12 mouse cellular contexts compared by ENCODE assay signal in genomic region chrX:11666517-11666916, GRCm38 (mm10).
DNase-seq lines count a peak whose midpoint lies in the region; ATAC-seq and TF ChIP-seq lines count a peak whose summit lies in the region.
"Had no signal": no experiment of that assay in that cellular context is flagged by ENCODE, and none has a peak within 500 bp of the region (broad histone marks: within the 10 kb centered on the region; RNA-seq: fewer than 3 reads in every experiment).

No protein-coding gene starts in this region.

- 22% methylated on average over 5 of the region's 15 CpGs for WGBS in heart, embryonic 11.5 days (ENCODE audit: insufficient replicate concordance)
- WGBS in midbrain, embryonic 10.5 days, result 15% methylated on average over 10 of the region's 15 CpGs
- 16% methylated on average over 13 of the region's 15 CpGs for WGBS in midbrain, embryonic 13.5 days
- WGBS in intestine, embryonic 14.5 days, result 15% methylated on average over 8 of the region's 15 CpGs
- WGBS in small intestine, adult 2 months, result 15% methylated on average over 9 of the region's 15 CpGs

- H3K4me1 ChIP-seq in heart, embryonic 11.5 days (ENCODE audit: control insufficient read depth, insufficient read depth, low read length), result peaks cover 16% of the 10 kb centered on the region
- peaks cover 37% of the 10 kb centered on the region for H3K4me1 ChIP-seq in midbrain, embryonic 10.5 days
- peaks cover 15% of the 10 kb centered on the region for H3K4me1 ChIP-seq in midbrain, embryonic 13.5 days (replicated peaks)
- peaks cover 16% of the 10 kb centered on the region; the same call in 1 of the 2 replicates for H3K4me1 ChIP-seq in intestine, embryonic 14.5 days (replicated peaks; ENCODE audit: control insufficient read depth, insufficient read depth, low read length)
- H3K4me1 ChIP-seq in small intestine, adult 2 months (ENCODE audit: control insufficient read depth, insufficient read depth, insufficient read length, low read length), result peaks cover 26% of the 10 kb centered on the region; the same call in 1 of the 2 replicates

- DNase-seq in heart, adult 11 months, result no peak
- peak; percentile 12 for DNase-seq in midbrain, embryonic 10.5 days (ENCODE audit: low spot score)
- DNase-seq in intestine, embryonic 14.5 days (ENCODE audit: low spot score), result no peak
- DNase-seq in cerebellum, adult 11 months, result no peak
- DNase-seq in spleen, postnatal 4 days (ENCODE audit: low spot score in 2 of 2), result no peak
- DNase-seq: spleen, adult 18-20 months had no signal

- TF ChIP-seq POLR2A in small intestine, adult 2 months (IDR thresholded peaks at IDR 0.05; ENCODE audit: low read depth, low read length), result no peak

- H3K9ac ChIP-seq in heart, embryonic 11.5 days (ENCODE audit: low read depth, low read length), result no peak overlapping the region
- no peak overlapping the region for H3K9ac ChIP-seq in midbrain, embryonic 13.5 days (replicated peaks)
- H3K9ac ChIP-seq in intestine, embryonic 14.5 days (ENCODE audit: low read length), result no peak overlapping the region
- H3K9ac ChIP-seq: liver, embryonic 15.5 days; neural tube, embryonic 12.5 days had no signal

- no peak for ATAC-seq in heart, embryonic 11.5 days (replicated peaks; ENCODE audit: insufficient number of reproducible peaks, low FRiP score, low TSS enrichment)
- ATAC-seq in midbrain, embryonic 13.5 days, result no peak
- ATAC-seq in intestine, embryonic 14.5 days (replicated peaks; ENCODE audit: low FRiP score, low TSS enrichment, low read depth), result 0 out of 2 replicates have a peak, but pooled peaks have one; percentile 37

- H3K27me3 ChIP-seq in heart, embryonic 11.5 days (ENCODE audit: control insufficient read depth, insufficient read depth, low read length), result peaks cover 26% of the 10 kb centered on the region
- peaks cover 92% of the 10 kb centered on the region for H3K27me3 ChIP-seq in midbrain, embryonic 10.5 days (ENCODE audit: low read depth, poor library complexity, severe bottlenecking)
- peaks cover 18% of the 10 kb centered on the region; the same call in 1 of the 2 replicates for H3K27me3 ChIP-seq in midbrain, embryonic 13.5 days
- peaks cover 11% of the 10 kb centered on the region for H3K27me3 ChIP-seq in intestine, embryonic 14.5 days (replicated peaks; ENCODE audit: control insufficient read depth, insufficient read depth, low read length)
- no peaks in the 10 kb centered on the region for H3K27me3 ChIP-seq in small intestine, adult 2 months (ENCODE audit: control insufficient read depth, insufficient read depth, low read length)

- 0 out of 2 replicates have a peak overlapping the region, but pooled peaks have one; percentile 10 for H3K27ac ChIP-seq in heart, embryonic 11.5 days (ENCODE audit: low read depth, low read length)
- no peak overlapping the region for H3K27ac ChIP-seq in midbrain, embryonic 10.5 days (replicated peaks)
- H3K27ac ChIP-seq in midbrain, embryonic 13.5 days, result no peak overlapping the region
- no peak overlapping the region for H3K27ac ChIP-seq in intestine, embryonic 14.5 days (ENCODE audit: low read depth)
- H3K27ac ChIP-seq in small intestine, adult 2 months (ENCODE audit: insufficient read depth, low read depth, low read length), result peak overlapping the region; percentile 99; the same call in 1 of the 2 replicates
- H3K27ac ChIP-seq: liver, embryonic 15.5 days; neural tube, embryonic 12.5 days had no signal

- H3K36me3 ChIP-seq in heart, embryonic 11.5 days (ENCODE audit: control insufficient read depth, insufficient read depth, low read length), result no peaks in the 10 kb centered on the region
- no peaks in the 10 kb centered on the region for H3K36me3 ChIP-seq in midbrain, embryonic 10.5 days
- H3K36me3 ChIP-seq in midbrain, embryonic 13.5 days, result no peaks in the 10 kb centered on the region
- H3K36me3 ChIP-seq in intestine, embryonic 14.5 days (ENCODE audit: control insufficient read depth, insufficient read depth, low read length), result no peaks in the 10 kb centered on the region
- no peaks in the 10 kb centered on the region for H3K36me3 ChIP-seq in small intestine, adult 2 months (ENCODE audit: control insufficient read depth, insufficient read depth, low read length)
- H3K36me3 ChIP-seq: G1E; liver, embryonic 15.5 days; neural tube, embryonic 12.5 days had no signal

- TF ChIP-seq CTCF in small intestine, adult 2 months (IDR thresholded peaks at IDR 0.05; ENCODE audit: extremely low read depth, insufficient read length, insufficient replicate concordance, low read depth, low read length), result no peak

- H3K9me3 ChIP-seq in heart, embryonic 11.5 days (replicated peaks; ENCODE audit: control insufficient read depth, low read length), result no peaks in the 10 kb centered on the region
- no peaks in the 10 kb centered on the region for H3K9me3 ChIP-seq in midbrain, embryonic 10.5 days (replicated peaks)
- no peaks in the 10 kb centered on the region for H3K9me3 ChIP-seq in midbrain, embryonic 13.5 days
- no peaks in the 10 kb centered on the region for H3K9me3 ChIP-seq in intestine, embryonic 14.5 days (ENCODE audit: control insufficient read depth, low read length)
- H3K9me3 ChIP-seq: G1E; liver, embryonic 15.5 days; neural tube, embryonic 12.5 days had no signal

- no peak overlapping the region for H3K4me3 ChIP-seq in heart, embryonic 11.5 days (ENCODE audit: low read depth, low read length)
- no peak overlapping the region for H3K4me3 ChIP-seq in midbrain, embryonic 10.5 days
- H3K4me3 ChIP-seq in midbrain, embryonic 13.5 days (replicated peaks), result no peak overlapping the region
- no peak overlapping the region for H3K4me3 ChIP-seq in intestine, embryonic 14.5 days (ENCODE audit: low read depth, low read length)
- no peak overlapping the region for H3K4me3 ChIP-seq in small intestine, adult 2 months (ENCODE audit: low read depth, low read length)
- H3K4me3 ChIP-seq: liver, embryonic 15.5 days; neural tube, embryonic 12.5 days had no signal

- no peak overlapping the region for H3K4me2 ChIP-seq in heart, embryonic 11.5 days
- no peak overlapping the region for H3K4me2 ChIP-seq in midbrain, embryonic 13.5 days (replicated peaks)
- no peak overlapping the region for H3K4me2 ChIP-seq in intestine, embryonic 14.5 days (ENCODE audit: low read length)
- H3K4me2 ChIP-seq: liver, embryonic 15.5 days; neural tube, embryonic 12.5 days had no signal

Comparison
In these comparisons a context has a peak if more than half of its experiments do, and no peak if none do; other contexts are left out.
1. H3K27ac ChIP-seq: peak in heart, embryonic 11.5 days (single experiment) and small intestine, adult 2 months (single experiment); none in midbrain, embryonic 10.5 days (single experiment), midbrain, embryonic 13.5 days (single experiment) and intestine, embryonic 14.5 days (single experiment).